Mouse (Mus musculus) MEL (cell line): ENCODE results near the gene 3110082I17Rik.

Source experiments
- BHLHE40 ChIP-seq: IDR thresholded peaks from 2 replicates; pipeline ENCODE4 v1.6.1; 2012; ENCODE audit warnings: low read depth, mild to moderate bottlenecking, inconsistent platforms, low read length, improper control_type of control experiment, borderline replicate concordance
- CHD1 ChIP-seq: IDR thresholded peaks from 2 replicates; pipeline ENCODE4 v1.6.1; 2012; ENCODE audit warnings: low read depth, mild to moderate bottlenecking, inconsistent platforms, low read length, improper control_type of control experiment
- CTCF ChIP-seq, 3 experiments: IDR thresholded peaks in 2 of 3; conservative IDR thresholded peaks in 1 of 3; 2 replicates each; pipeline ENCODE4 v1.5.1; 2011 to 2012; ENCODE audit warnings: low read length in 3 of 3, low read depth in 2 of 3, mild to moderate bottlenecking in 2 of 3, improper control_type of control experiment in 1 of 3, inconsistent platforms in 1 of 3, mixed read lengths in 1 of 3, moderate library complexity in 1 of 3; ENCODE audit not compliant: control insufficient read depth in 1 of 3, insufficient read depth in 1 of 3, poor library complexity in 1 of 3, severe bottlenecking in 1 of 3
- GABPA ChIP-seq: IDR thresholded peaks from 2 replicates; pipeline ENCODE4 v1.6.1; 2012; ENCODE audit warnings: low read depth, mild to moderate bottlenecking, inconsistent platforms, low read length, improper control_type of control experiment, moderate library complexity
- HCFC1 ChIP-seq: IDR thresholded peaks from 2 replicates; pipeline ENCODE4 v1.6.1; 2012; ENCODE audit warnings: low read depth, mild to moderate bottlenecking, inconsistent platforms, low read length, improper control_type of control experiment, moderate library complexity
- MAZ ChIP-seq: IDR thresholded peaks from 2 replicates; pipeline ENCODE4 v1.6.1; 2012; ENCODE audit warnings: low read depth, mild to moderate bottlenecking, inconsistent platforms, low read length, improper control_type of control experiment
- MYC ChIP-seq: IDR thresholded peaks from 2 replicates; pipeline ENCODE4 v1.6.1; 2011; ENCODE audit warnings: low read depth, mild to moderate bottlenecking, low read length, improper control_type of control experiment, moderate library complexity
- ZNF384 ChIP-seq: IDR thresholded peaks from 2 replicates; pipeline ENCODE4 v1.6.1; 2012; ENCODE audit warnings: low read depth, mild to moderate bottlenecking, inconsistent platforms, low read length, improper control_type of control experiment

- TF ChIP-seq MAZ (no peak), HCFC1 (no peak), GABPA (no peak), CTCF (IDR thresholded peaks at IDR 0.05 in 2 of 3, conservative IDR thresholded peaks at IDR 0.05 in 1 of 3; ENCODE audit: control insufficient read depth in 1 of 3, insufficient read depth in 1 of 3, low read depth in 2 of 3, low read length in 3 of 3, poor library complexity in 1 of 3, severe bottlenecking in 1 of 3) (no peak), MYC (no peak), ZNF384 (no peak), CHD1 (no peak), BHLHE40 (no peak)
Observed at GRCm38 (mm10) chr5:139506207-139506606, 45.9 kb upstream of the 3110082I17Rik start.
